Mouse (Mus musculus) liver, embryonic 14.5 days (tissue): ENCODE measurements around the gene Dlgap1. TPM values are rescaled to one million over a fixed set of nuclear protein-coding genes. Genes with fewer than 3 reads are reported as not detected.
A peak's percentile ranks its signal among the peaks of the same experiment; 100 is the strongest.
"Not testable (repeated sequence)": the region's sequence is repeated elsewhere in the genome, so short reads cannot be mapped to it uniquely, and the experiment has no call there.

ENCODE experiments used
- ATAC-seq: fragments of 200-750 bp; cut with Nextera tagmentation; 2 replicates; pipeline ENCODE4 v1.8.0; 2017; ENCODE audit warnings: moderate number of reproducible peaks, mild to moderate bottlenecking, moderate library complexity; ENCODE audit not compliant: insufficient read depth
- DNase-seq, 3 experiments: peaks; one replicate each; pipeline ENCODE4 v3.0.0-alpha.2; 2012 to 2013; ENCODE audit warnings: low read depth in 3 of 3, low spot score in 3 of 3
- H3K27ac ChIP-seq: fragments of 300-500 bp; sonication (generic); 2 replicates; pipeline ENCODE4 v1.5.1; 2014; ENCODE audit warnings: moderate library complexity, mild to moderate bottlenecking, control low read depth, inconsistent platforms
- H3K27me3 ChIP-seq: fragments of 300-500 bp; sonication (generic); 2 replicates; pipeline ENCODE4 v1.6.1; 2014; ENCODE audit warnings: mild to moderate bottlenecking, low read length, moderate library complexity; ENCODE audit not compliant: control insufficient read depth, insufficient read depth
- H3K36me3 ChIP-seq: fragments of 300-500 bp; sonication (generic); replicated peaks from 2 replicates; pipeline ENCODE4 v1.6.1; 2014; ENCODE audit warnings: low read depth; ENCODE audit not compliant: control insufficient read depth, insufficient read depth
- H3K4me1 ChIP-seq, 2 experiments: fragments of 200-500 bp in 1 of 2; fragments of 300-500 bp in 1 of 2; sonication (generic) in 1 of 2; replicated peaks; 2 replicates each; pipeline ENCODE4 v1.6.1; 2012 to 2014; ENCODE audit warnings: antibody characterized with exemption in 1 of 2, inconsistent platforms in 1 of 2, low read length in 1 of 2; ENCODE audit not compliant: control insufficient read depth in 2 of 2, insufficient read depth in 2 of 2
- H3K4me2 ChIP-seq: fragments of 300-500 bp; sonication (generic); 2 replicates; pipeline ENCODE4 v1.6.1; 2014; ENCODE audit warnings: low read depth, mild to moderate bottlenecking, control low read depth, moderate library complexity
- H3K4me3 ChIP-seq, 2 experiments: fragments of 200-500 bp in 1 of 2; fragments of 300-500 bp in 1 of 2; sonication (generic) in 1 of 2; 2 replicates each; pipeline ENCODE4 v1.5.1; 2012 to 2014; ENCODE audit warnings: low read depth in 2 of 2, low read length in 2 of 2, mild to moderate bottlenecking in 2 of 2, control low read depth in 1 of 2, inconsistent platforms in 1 of 2, moderate library complexity in 1 of 2; ENCODE audit not compliant: insufficient read depth in 1 of 2
- H3K9ac ChIP-seq: fragments of 300-500 bp; sonication (generic); replicated peaks from 2 replicates; pipeline ENCODE4 v1.6.1; 2014; ENCODE audit warnings: mild to moderate bottlenecking, control low read depth, moderate library complexity
- H3K9me3 ChIP-seq: fragments of 300-500 bp; sonication (generic); 2 replicates; pipeline ENCODE4 v1.6.1; 2016; ENCODE audit warnings: low read length, mixed read lengths; ENCODE audit not compliant: control insufficient read depth
- CTCF ChIP-seq: IDR thresholded peaks from 2 replicates; pipeline ENCODE4 v1.5.1; 2016; ENCODE audit warnings: antibody characterized with exemption, low read depth, control low read depth
- EP300 ChIP-seq: IDR thresholded peaks from 2 replicates; pipeline ENCODE4 v1.6.1; 2016; ENCODE audit warnings: antibody characterized with exemption, low read depth
- WGBS: fragments of 180-500 bp; shearing (Covaris S2); extraction: QIAGEN DNeasy Blood & Tissue Kit; methylation state at CpG from one replicate; pipeline ENCODE4 v1.1.7; 2014; ENCODE audit not compliant: insufficient replicate concordance; 5-methylcytosine and 5-hydroxymethylcytosine counted together
- polyA plus RNA-seq, 2 experiments: library from polyadenylated mRNA; depleted of rRNA in 1 of 2; stranded (reverse) in 1 of 2; unstranded in 1 of 2; fragments of >200 nt; fragmentation: Nextera tagmentation in 1 of 2; extraction: Ambion mirVana in 1 of 2; gene quantifications; 2 replicates each; pipeline versions ENCODE4 v1.2.1 to v1.2.3; 2012 to 2014

The Dlgap1 gene
- polyA plus RNA-seq, 2 experiments: 0.01 TPM; not detected in 1

GRCm38 (mm10) chr17:70832544-70832943 is 863.7 kb downstream of the Dlgap1 start:
- Histone ChIP-seq H3K4me3 (no peak overlapping the region), H3K9me3 (no peaks in the 10 kb centered on the region), H3K27ac (no peak overlapping the region), H3K27me3 (peaks cover 8% of the 10 kb centered on the region), H3K9ac (no peak overlapping the region), H3K36me3 (no peaks in the 10 kb centered on the region), H3K4me2 (no peak overlapping the region), H3K4me1 (peaks cover 0 to 2% of the 10 kb centered on the region in 2 experiments; a peak in 1 of 4 replicates)
- 21% methylated on average over 9 of the region's 9 CpGs for WGBS
- no peak for DNase-seq
- TF ChIP-seq EP300: no peak
- TF ChIP-seq CTCF: no peak
- peak; percentile 12; the same call in 1 of the 2 replicates for ATAC-seq

DNA sequence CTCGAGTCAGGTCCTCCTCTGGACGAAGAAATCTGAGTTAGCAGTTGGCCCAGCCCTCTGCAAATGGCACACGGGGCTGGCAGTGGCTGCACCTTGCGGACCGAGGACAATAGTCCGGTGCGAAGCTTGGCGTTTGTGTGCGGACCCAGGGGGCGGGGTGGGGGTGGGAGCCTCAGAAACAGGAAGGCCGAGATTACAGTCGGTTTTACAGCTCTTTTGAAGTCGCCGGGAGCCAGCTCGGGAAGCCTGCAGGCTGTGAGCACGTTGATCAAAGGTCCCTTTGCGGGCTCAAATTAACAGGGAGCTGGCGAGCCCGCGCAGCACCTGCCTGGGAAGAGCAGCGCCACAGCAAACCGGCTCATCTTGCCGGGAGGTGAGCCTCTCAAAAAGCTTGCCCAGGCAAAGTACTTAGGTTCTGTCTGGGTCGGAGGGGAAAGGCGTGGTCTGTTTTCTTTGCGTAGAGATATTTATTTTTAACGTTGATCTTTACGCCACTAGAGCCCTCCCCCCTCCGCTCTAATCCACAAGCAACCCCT is 865.6 kb downstream of the Dlgap1 start:
- ATAC-seq: peak; percentile 66; the same call in 1 of the 2 replicates
- H3K4me3 ChIP-seq: peak overlapping the region; percentile 33 to 48
- no peak overlapping the region for H3K9ac ChIP-seq
- DNase-seq: no peak
- peaks cover 8% of the 10 kb centered on the region for H3K27me3 ChIP-seq
- no peak overlapping the region for H3K27ac ChIP-seq
- no peaks in the 10 kb centered on the region for H3K36me3 ChIP-seq
- peak overlapping the region; percentile 53 for H3K4me2 ChIP-seq
- 1% methylated on average over 29 of the region's 29 CpGs for WGBS
- TF ChIP-seq EP300 (no peak), CTCF (no peak)
- H3K9me3 ChIP-seq: no peaks in the 10 kb centered on the region
- H3K4me1 ChIP-seq: peaks cover 0 to 2% of the 10 kb centered on the region in 2 experiments; a peak in 1 of 4 replicates

DNA sequence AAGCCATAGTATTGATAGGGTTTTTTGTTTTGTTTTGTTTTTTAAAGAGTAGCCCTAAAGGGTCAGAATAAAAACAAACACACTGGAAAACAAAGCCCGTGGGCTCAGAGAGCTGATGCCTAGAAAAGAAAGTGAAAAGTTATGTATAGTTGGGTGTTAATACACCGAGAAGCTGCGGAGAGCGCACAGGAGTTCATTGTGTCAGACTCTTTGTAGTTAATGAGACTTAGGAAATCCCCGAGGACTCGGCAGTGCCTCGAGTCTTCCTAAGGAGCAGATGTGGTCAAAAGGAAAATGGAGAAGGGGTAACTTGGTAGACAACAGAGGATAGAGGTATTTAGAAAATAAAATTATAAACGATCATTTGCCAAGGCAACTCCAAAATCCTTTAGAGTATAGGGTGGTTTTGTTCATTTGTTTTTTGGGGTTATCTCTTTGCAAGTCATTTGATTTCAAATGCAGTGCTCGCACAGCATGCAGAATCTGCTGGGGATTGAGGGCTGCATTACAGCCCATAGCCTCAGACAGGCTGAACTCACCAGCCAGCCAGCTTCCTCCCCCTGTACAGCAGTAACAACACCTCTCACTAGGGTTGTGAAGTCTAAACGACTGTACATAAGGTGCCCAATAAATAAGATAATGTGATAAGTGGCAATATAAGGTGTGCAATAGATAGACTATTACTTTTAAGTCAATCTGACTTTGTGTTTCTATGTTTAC is 866.4 kb downstream of the Dlgap1 start:
- ATAC-seq (no peak), DNase-seq (no peak)
- H3K9ac ChIP-seq: no peak overlapping the region
- H3K36me3 ChIP-seq: no peaks in the 10 kb centered on the region
- H3K27ac ChIP-seq: no peak overlapping the region
- WGBS: 3% methylated on average over 10 of the region's 10 CpGs
- H3K27me3 ChIP-seq: peaks cover 8% of the 10 kb centered on the region
- H3K4me3 ChIP-seq: peak overlapping the region in 1 of 2 experiments; percentile 33; a peak in 2 of 4 replicates
- TF ChIP-seq CTCF (no peak), EP300 (no peak)
- peaks cover 0 to 2% of the 10 kb centered on the region in 2 experiments; a peak in 1 of 4 replicates for H3K4me1 ChIP-seq
- H3K4me2 ChIP-seq: peak overlapping the region; percentile 53
- H3K9me3 ChIP-seq: no peaks in the 10 kb centered on the region

DNA sequence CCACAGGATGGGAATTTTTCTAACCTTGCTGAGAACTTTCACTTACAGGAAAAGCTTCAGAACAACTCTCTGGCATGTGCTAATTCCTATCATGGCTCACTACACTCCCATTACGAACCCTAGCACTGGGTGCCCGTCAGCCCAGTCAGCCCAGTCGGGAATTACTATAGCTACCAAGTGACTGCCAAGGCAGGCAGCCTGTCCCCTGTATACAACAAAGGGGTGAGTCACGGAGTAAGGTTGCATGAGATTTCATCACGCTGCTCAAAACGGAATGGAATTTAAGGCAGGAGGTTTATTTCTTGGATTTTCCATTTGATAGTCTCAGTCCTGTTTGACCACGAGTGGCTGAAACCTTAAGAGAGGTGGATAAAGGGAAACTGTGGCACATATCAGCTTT is 867.9 kb downstream of the Dlgap1 start:
- WGBS: 67% methylated on average over 7 of the region's 7 CpGs
- TF ChIP-seq EP300: no peak
- no peak for TF ChIP-seq CTCF
- H3K4me3 ChIP-seq: no peak overlapping the region
- H3K9ac ChIP-seq: no peak overlapping the region
- no peak overlapping the region for H3K4me2 ChIP-seq
- peaks cover 0 to 2% of the 10 kb centered on the region in 2 experiments; a peak in 1 of 4 replicates for H3K4me1 ChIP-seq
- H3K27ac ChIP-seq: no peak overlapping the region
- no peaks in the 10 kb centered on the region for H3K9me3 ChIP-seq
- DNase-seq: no peak
- no peaks in the 10 kb centered on the region for H3K36me3 ChIP-seq
- no peak for ATAC-seq
- H3K27me3 ChIP-seq: peaks cover 8% of the 10 kb centered on the region

- H3K36me3 ChIP-seq, H3K9me3 ChIP-seq, ATAC-seq, H3K27ac ChIP-seq, H3K4me2 ChIP-seq, DNase-seq, H3K4me1 ChIP-seq, H3K4me3 ChIP-seq, H3K9ac ChIP-seq, H3K27me3 ChIP-seq: not testable (repeated sequence)
- 71% methylated on average over 5 of the region's 6 CpGs for WGBS
These were observed 868.6 kb downstream of the Dlgap1 start for GRCm38 (mm10) chr17:70837474-70837873.
